Mouse (Mus musculus) liver, embryonic 12.5 days (tissue): ENCODE data around the gene Prmt8. TPM values are rescaled to one million over a fixed set of nuclear protein-coding genes. Genes with fewer than 3 reads are reported as not detected.

Source experiments
- ATAC-seq: fragments of 200-750 bp; cut with Nextera tagmentation; 2 replicates; pipeline ENCODE4 v1.8.0; 2017; ENCODE audit warnings: moderate number of reproducible peaks, mild to moderate bottlenecking, moderate library complexity
- H3K27ac ChIP-seq: fragments of 300-500 bp; sonication (generic); 2 replicates; pipeline ENCODE4 v1.5.1; 2016; ENCODE audit warnings: mild to moderate bottlenecking
- H3K27me3 ChIP-seq: fragments of 300-500 bp; sonication (generic); replicated peaks from 2 replicates; pipeline ENCODE4 v1.6.1; 2016; ENCODE audit warnings: mild to moderate bottlenecking, moderate library complexity
- H3K36me3 ChIP-seq: fragments of 300-500 bp; sonication (generic); 2 replicates; pipeline ENCODE4 v1.6.1; 2016; ENCODE audit warnings: mild to moderate bottlenecking, moderate library complexity
- H3K4me1 ChIP-seq: fragments of 300-500 bp; sonication (generic); 2 replicates; pipeline ENCODE4 v1.6.1; 2016
- H3K4me2 ChIP-seq: fragments of 300-500 bp; sonication (generic); 2 replicates; pipeline ENCODE4 v1.6.1; 2016; ENCODE audit warnings: mild to moderate bottlenecking, moderate library complexity
- H3K4me3 ChIP-seq: fragments of 300-500 bp; sonication (generic); 2 replicates; pipeline ENCODE4 v1.5.1; 2016; ENCODE audit warnings: mild to moderate bottlenecking, moderate library complexity
- H3K9ac ChIP-seq: fragments of 300-500 bp; sonication (generic); 2 replicates; pipeline ENCODE4 v1.6.1; 2016; ENCODE audit warnings: mild to moderate bottlenecking, moderate library complexity
- H3K9me3 ChIP-seq: fragments of 300-500 bp; sonication (generic); replicated peaks from 2 replicates; pipeline ENCODE4 v1.6.1; 2016; ENCODE audit warnings: mild to moderate bottlenecking, moderate library complexity
- WGBS: fragments of 180-500 bp; shearing (Covaris S2); methylation state at CpG from one replicate; pipeline ENCODE4 v1.1.7; 2016; ENCODE audit not compliant: insufficient replicate concordance; 5-methylcytosine and 5-hydroxymethylcytosine counted together
- microRNA-seq: library from miRNA; unstranded; fragments of <30 nt; microRNA quantifications from one replicate; pipeline ENCODE4, GENCODE M21; 2017
- polyA plus RNA-seq: library from polyadenylated mRNA; unstranded; fragments of >200 nt; fragmentation: Nextera tagmentation; extraction: Ambion mirVana; gene quantifications from 2 replicates; pipeline ENCODE4 v1.2.1, GENCODE M21; 2016

The Prmt8 gene
- polyA plus RNA-seq, 1 experiment from 2014 or later = not detected

DNA sequence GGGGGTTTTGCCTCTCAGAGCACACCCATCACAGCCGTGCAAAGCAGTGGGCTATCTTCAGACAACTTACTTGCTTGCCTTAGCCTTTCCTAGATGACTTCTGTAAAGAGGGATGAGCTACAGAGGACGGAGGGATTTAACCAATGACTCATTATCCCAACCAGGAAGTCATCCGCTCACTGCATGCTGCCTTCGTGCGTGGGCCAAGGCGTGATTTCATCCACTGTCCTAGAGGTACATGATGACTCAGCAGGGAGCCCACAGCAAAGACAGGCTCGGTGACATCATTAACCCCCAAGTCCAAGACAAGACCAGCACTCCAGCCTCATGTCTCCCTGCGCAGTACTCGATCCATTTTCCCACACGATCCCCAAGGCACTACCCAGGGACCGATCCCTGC lies 112.1 kb downstream of the Prmt8 start:
- Histone ChIP-seq H3K36me3 (peaks cover 5% of the 10 kb centered on the region; the same call in 1 of the 2 replicates), H3K4me1 (no peaks in the 10 kb centered on the region), H3K4me2 (no peak overlapping the region), H3K27ac (no peak overlapping the region), H3K27me3 (no peaks in the 10 kb centered on the region), H3K9ac (no peak overlapping the region), H3K9me3 (no peaks in the 10 kb centered on the region), H3K4me3 (no peak overlapping the region)
- WGBS = 80% methylated on average over 11 of the region's 11 CpGs
- no peak for ATAC-seq

GRCm38 (mm10) chr6:127655988-127656387 lies 113.3 kb downstream of the Prmt8 start:
- Histone ChIP-seq H3K4me1 (no peaks in the 10 kb centered on the region), H3K27ac (no peak overlapping the region), H3K27me3 (no peaks in the 10 kb centered on the region), H3K9ac (no peak overlapping the region), H3K4me3 (no peak overlapping the region), H3K9me3 (no peaks in the 10 kb centered on the region), H3K4me2 (no peak overlapping the region), H3K36me3 (peaks cover 5% of the 10 kb centered on the region; the same call in 1 of the 2 replicates)
- no peak for ATAC-seq
- 54% methylated on average over 4 of the region's 4 CpGs for WGBS

GRCm38 (mm10) chr6:127641077-127641801 lies 128.0 kb downstream of the Prmt8 start:
- Histone ChIP-seq H3K4me2 (no peak overlapping the region), H3K36me3 (no peaks in the 10 kb centered on the region), H3K27me3 (0 out of 2 replicates have a peak, but pooled peaks cover 9% of the 10 kb centered on the region), H3K4me1 (no peaks in the 10 kb centered on the region), H3K9me3 (no peaks in the 10 kb centered on the region), H3K4me3 (no peak overlapping the region), H3K9ac (no peak overlapping the region), H3K27ac (no peak overlapping the region)
- no peak for ATAC-seq
- 54% methylated on average over 8 of the region's 8 CpGs for WGBS

Small RNA genes lying within 50 kb of the gene (microRNA-seq; reads per million reads assigned to microRNA genes)
- not detected for gene Mir7233

Other genes with a start within 250 kb of the Prmt8 start
- gene Cracr2a, start 208.1 kb downstream of the Prmt8 start, polyA plus RNA-seq = 1.3 and 1.7 TPM in 2 replicates
- gene Tspan11, start 118.1 kb upstream of the Prmt8 start, polyA plus RNA-seq = 0.43 and 1.5 TPM in 2 replicates